Mouse (Mus musculus) midbrain, postnatal 0 days (tissue): ENCODE measurements around the gene Tbc1d10c. TPM values are rescaled to one million over a fixed set of nuclear protein-coding genes. Genes with fewer than 3 reads are reported as not detected.

Source experiments
- ATAC-seq: fragments of 200-750 bp; cut with Nextera tagmentation; 2 replicates; pipeline ENCODE4 v1.8.0; 2017; ENCODE audit warnings: moderate number of reproducible peaks, mild to moderate bottlenecking, moderate TSS enrichment, moderate library complexity; ENCODE audit not compliant: low FRiP score
- DNase-seq: peaks from one replicate; pipeline ENCODE4 v3.0.0-alpha.2; 2015; ENCODE audit warnings: low spot score
- H3K27ac ChIP-seq: fragments of 300-500 bp; sonication (generic); 2 replicates; pipeline ENCODE4 v1.5.1; 2014; ENCODE audit warnings: low read depth, mild to moderate bottlenecking, low read length, mixed read lengths
- H3K27me3 ChIP-seq: fragments of 300-500 bp; sonication (generic); 2 replicates; pipeline ENCODE4 v1.6.1; 2014; ENCODE audit warnings: low read length, control low read depth, mixed read lengths; ENCODE audit not compliant: insufficient read depth
- H3K36me3 ChIP-seq: fragments of 300-500 bp; sonication (generic); 2 replicates; pipeline ENCODE4 v1.6.1; 2014; ENCODE audit warnings: low read length, control low read depth, mixed read lengths; ENCODE audit not compliant: insufficient read depth
- H3K4me1 ChIP-seq: fragments of 300-500 bp; sonication (generic); 2 replicates; pipeline ENCODE4 v1.6.1; 2014; ENCODE audit warnings: mild to moderate bottlenecking, control low read depth, antibody characterized with exemption, low read length, mixed read lengths; ENCODE audit not compliant: insufficient read depth
- H3K4me2 ChIP-seq: fragments of 300-500 bp; sonication (generic); 2 replicates; pipeline ENCODE4 v1.6.1; 2014; ENCODE audit warnings: low read depth, mild to moderate bottlenecking, low read length, mixed read lengths; ENCODE audit not compliant: poor library complexity, severe bottlenecking
- H3K4me3 ChIP-seq: fragments of 300-500 bp; sonication (generic); 2 replicates; pipeline ENCODE4 v1.5.1; 2014; ENCODE audit warnings: low read depth, mild to moderate bottlenecking, low read length, moderate library complexity
- H3K9ac ChIP-seq: fragments of 300-500 bp; sonication (generic); replicated peaks from 2 replicates; pipeline ENCODE4 v1.6.1; 2014; ENCODE audit warnings: mild to moderate bottlenecking, low read length, moderate library complexity, mixed read lengths; ENCODE audit not compliant: poor library complexity, severe bottlenecking
- H3K9me3 ChIP-seq: fragments of 300-500 bp; sonication (generic); 2 replicates; pipeline ENCODE4 v1.6.1; 2016; ENCODE audit warnings: low read length, control low read depth
- CTCF ChIP-seq: IDR thresholded peaks from 2 replicates; pipeline ENCODE4 v1.5.1; 2016; ENCODE audit warnings: antibody characterized with exemption, mild to moderate bottlenecking
- WGBS: fragments of 180-500 bp; shearing (Covaris S2); extraction: QIAGEN DNeasy Blood & Tissue Kit; methylation state at CpG from one replicate; pipeline ENCODE4 v1.1.7; 2014; 5-methylcytosine and 5-hydroxymethylcytosine counted together
- polyA plus RNA-seq: library from polyadenylated mRNA; unstranded; fragments of >200 nt; fragmentation: Nextera tagmentation; extraction: Ambion mirVana; gene quantifications from 2 replicates; pipeline ENCODE4 v1.2.1, GENCODE M21; 2015
- total RNA-seq: library from RNA; depleted of rRNA; stranded (reverse); fragments of >200 nt; gene quantifications from 2 replicates; pipeline ENCODE4 v1.2.3, GENCODE M21; 2014

Tbc1d10c gene
- total and polyA plus RNA-seq, 2 experiments from 2014 or later = 0.49 to 1.2 TPM

- TF ChIP-seq CTCF = peak; percentile 90
- Histone ChIP-seq H3K27ac (no peak overlapping the region), H3K4me2 (no peak overlapping the region), H3K4me3 (no peak overlapping the region), H3K4me1 (peaks cover 3% of the 10 kb centered on the region; the same call in 1 of the 2 replicates), H3K36me3 (no peaks in the 10 kb centered on the region), H3K27me3 (peaks cover 12% of the 10 kb centered on the region), H3K9me3 (no peaks in the 10 kb centered on the region), H3K9ac (no peak overlapping the region)
- 3% methylated on average over 2 of the region's 2 CpGs for WGBS
- DNase-seq = peak; percentile 66
- no peak for ATAC-seq
Measured at GRCm38 (mm10) chr19:4206971-4207370, 15.9 kb upstream of the Tbc1d10c start.

GRCm38 (mm10) chr19:4204889-4205288 lies 13.8 kb upstream of the Tbc1d10c start:
- WGBS = 62% methylated on average over 4 of the region's 4 CpGs
- no peak for DNase-seq
- Histone ChIP-seq H3K9ac (no peak overlapping the region), H3K9me3 (no peaks in the 10 kb centered on the region), H3K36me3 (no peaks in the 10 kb centered on the region), H3K4me1 (peaks cover 10% of the 10 kb centered on the region), H3K4me2 (no peak overlapping the region), H3K27ac (no peak overlapping the region), H3K27me3 (peaks cover 4% of the 10 kb centered on the region; the same call in 1 of the 2 replicates), H3K4me3 (no peak overlapping the region)
- 0 out of 2 replicates have a peak, but pooled peaks have one; percentile 13 for TF ChIP-seq CTCF
- no peak for ATAC-seq

GRCm38 (mm10) chr19:4203604-4204326 lies 12.7 kb upstream of the Tbc1d10c start:
- Histone ChIP-seq H3K9ac (no peak overlapping the region), H3K27ac (no peak overlapping the region), H3K4me3 (no peak overlapping the region), H3K9me3 (no peaks in the 10 kb centered on the region), H3K4me2 (no peak overlapping the region), H3K4me1 (peaks cover 10% of the 10 kb centered on the region), H3K27me3 (peaks cover 4% of the 10 kb centered on the region; the same call in 1 of the 2 replicates), H3K36me3 (peaks cover 6% of the 10 kb centered on the region; the same call in 1 of the 2 replicates)
- 64% methylated on average over 13 of the region's 13 CpGs for WGBS
- DNase-seq (no peak), ATAC-seq (no peak)
- no peak for TF ChIP-seq CTCF

- ATAC-seq (no peak), DNase-seq (no peak)
- no peak overlapping the region for H3K4me3 ChIP-seq
- 65% methylated on average over 3 of the region's 3 CpGs for WGBS
- no peak overlapping the region for H3K9ac ChIP-seq
- H3K27ac ChIP-seq = no peak overlapping the region
- no peaks in the 10 kb centered on the region for H3K9me3 ChIP-seq
- H3K4me2 ChIP-seq = no peak overlapping the region
- H3K4me1 ChIP-seq = peaks cover 10% of the 10 kb centered on the region
- peaks cover 6% of the 10 kb centered on the region; the same call in 1 of the 2 replicates for H3K36me3 ChIP-seq
- peaks cover 4% of the 10 kb centered on the region; the same call in 1 of the 2 replicates for H3K27me3 ChIP-seq
- TF ChIP-seq CTCF = 0 out of 2 replicates have a peak, but pooled peaks have one; percentile 16
Measured at GRCm38 (mm10) chr19:4203148-4203547, 12.1 kb upstream of the Tbc1d10c start.

DNA sequence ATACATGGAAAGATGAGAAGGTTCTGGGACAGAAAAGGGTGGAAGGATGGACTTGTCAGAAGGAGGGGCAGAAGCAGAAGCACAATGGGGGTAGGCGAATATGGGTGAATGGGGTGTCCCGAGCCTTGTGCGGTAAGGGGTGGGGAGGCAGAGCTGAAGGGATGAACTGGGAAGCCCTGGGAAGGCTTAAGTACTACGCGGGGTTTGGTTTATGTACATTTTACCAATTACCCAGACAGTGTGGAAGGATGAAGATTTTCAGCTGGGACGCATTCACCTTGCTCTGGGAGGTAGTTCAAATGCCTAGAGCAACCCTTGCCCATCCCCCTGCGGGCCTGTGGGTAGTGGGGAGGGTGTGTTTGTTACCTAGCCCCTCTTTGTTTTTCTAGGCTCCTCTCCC lies 11.1 kb upstream of the Tbc1d10c start:
- H3K27ac ChIP-seq = peak overlapping the region; percentile 51; the same call in 1 of the 2 replicates
- WGBS = 30% methylated on average over 7 of the region's 7 CpGs
- no peak for ATAC-seq

GRCm38 (mm10) chr19:4201291-4201909 lies 10.3 kb upstream of the Tbc1d10c start, which contains the start of gene Rad9a:
Rad9a (minus strand) TSS chr19:4201662.
- peak; percentile 3; the same call in 1 of the 2 replicates for TF ChIP-seq CTCF
- Histone ChIP-seq H3K27me3 (peaks cover 4% of the 10 kb centered on the region; the same call in 1 of the 2 replicates), H3K9me3 (no peaks in the 10 kb centered on the region), H3K4me1 (peaks cover 10% of the 10 kb centered on the region), H3K36me3 (peaks cover 17% of the 10 kb centered on the region), H3K4me2 (peak within 1 kb of the TSS; percentile 91), H3K9ac (peak within 1 kb of the TSS; percentile 62), H3K4me3 (peak within 1 kb of the TSS; percentile 47), H3K27ac (peak within 1 kb of the TSS; percentile 51)
- DNase-seq = peak; percentile 98
- under 1% methylated on average over 34 of the region's 34 CpGs for WGBS
- ATAC-seq = peak; percentile 82

More for the DNA sequence above, 11.1 kb upstream of the Tbc1d10c start:
- DNase-seq = no peak
- Histone ChIP-seq H3K9me3 (no peaks in the 10 kb centered on the region), H3K27me3 (peaks cover 4% of the 10 kb centered on the region; the same call in 1 of the 2 replicates), H3K4me3 (peak overlapping the region; percentile 47), H3K36me3 (peaks cover 9% of the 10 kb centered on the region), H3K4me1 (peaks cover 10% of the 10 kb centered on the region), H3K9ac (peak overlapping the region; percentile 62), H3K4me2 (peak overlapping the region; percentile 91)
- no peak for TF ChIP-seq CTCF
